Mouse (Mus musculus): ENCODE data around the gene L3hypdh.
A peak's percentile ranks its signal among the peaks of the same experiment; 100 is the strongest.

DNA sequence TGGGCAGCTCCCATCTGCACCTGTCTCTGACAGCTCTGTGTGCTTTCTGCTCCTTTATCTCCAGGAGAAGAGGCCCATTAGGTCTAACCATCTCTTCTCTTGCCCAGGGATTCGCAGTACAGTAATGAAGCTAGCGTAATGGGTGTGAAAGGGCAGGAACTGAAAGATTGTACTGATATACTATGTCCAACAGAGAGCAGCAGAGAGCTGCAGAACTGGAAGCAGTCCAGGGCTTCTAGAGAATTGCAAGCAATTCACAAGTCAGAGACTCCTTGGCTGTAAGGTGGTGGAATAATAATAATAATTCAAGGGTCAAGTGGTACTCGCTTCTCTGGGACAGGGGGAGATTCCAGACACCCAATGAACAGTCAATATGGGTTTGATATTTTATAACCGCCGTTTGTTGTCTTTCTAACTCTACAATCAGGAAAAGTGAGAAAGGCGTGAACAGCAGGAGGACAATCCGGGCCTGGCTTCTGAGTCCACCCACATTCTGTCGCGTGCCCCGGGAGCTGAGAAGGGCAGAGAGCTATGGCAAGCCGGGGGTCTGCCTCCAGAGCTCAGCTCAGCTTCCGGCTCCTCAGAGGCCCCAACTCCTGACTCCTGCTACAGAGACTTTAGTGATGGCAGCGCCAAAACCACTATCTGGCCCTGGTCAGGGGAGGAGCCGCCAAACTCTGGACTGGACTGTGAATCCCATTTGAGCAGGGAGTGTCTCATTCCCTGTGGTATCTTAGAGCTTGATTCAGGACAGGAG is 19.5 kb upstream of the L3hypdh start:
- peak; percentile 38; the same call in 1 of the 2 replicates for TF ChIP-seq CTCF (IDR thresholded peaks at IDR 0.05; ENCODE audit: insufficient read depth, low read length)
- TF ChIP-seq POLR2A (IDR thresholded peaks at IDR 0.05; ENCODE audit: borderline replicate concordance, extremely low read depth, low read depth, low read length), result no peak

All from lung, adult 2 months (tissue).